Mouse (Mus musculus): ENCODE data around the gene Amz2. TPM values are rescaled to one million over a fixed set of nuclear protein-coding genes. Genes with fewer than 3 reads are reported as not detected.
A peak's percentile ranks its signal among the peaks of the same experiment; 100 is the strongest.
"Not testable (repeated sequence)": the region's sequence is repeated elsewhere in the genome, so short reads cannot be mapped to it uniquely, and the experiment has no call there.

The Amz2 gene
- polyA plus RNA-seq, 1 experiment from 2014 or later: 46.6 TPM

DNA sequence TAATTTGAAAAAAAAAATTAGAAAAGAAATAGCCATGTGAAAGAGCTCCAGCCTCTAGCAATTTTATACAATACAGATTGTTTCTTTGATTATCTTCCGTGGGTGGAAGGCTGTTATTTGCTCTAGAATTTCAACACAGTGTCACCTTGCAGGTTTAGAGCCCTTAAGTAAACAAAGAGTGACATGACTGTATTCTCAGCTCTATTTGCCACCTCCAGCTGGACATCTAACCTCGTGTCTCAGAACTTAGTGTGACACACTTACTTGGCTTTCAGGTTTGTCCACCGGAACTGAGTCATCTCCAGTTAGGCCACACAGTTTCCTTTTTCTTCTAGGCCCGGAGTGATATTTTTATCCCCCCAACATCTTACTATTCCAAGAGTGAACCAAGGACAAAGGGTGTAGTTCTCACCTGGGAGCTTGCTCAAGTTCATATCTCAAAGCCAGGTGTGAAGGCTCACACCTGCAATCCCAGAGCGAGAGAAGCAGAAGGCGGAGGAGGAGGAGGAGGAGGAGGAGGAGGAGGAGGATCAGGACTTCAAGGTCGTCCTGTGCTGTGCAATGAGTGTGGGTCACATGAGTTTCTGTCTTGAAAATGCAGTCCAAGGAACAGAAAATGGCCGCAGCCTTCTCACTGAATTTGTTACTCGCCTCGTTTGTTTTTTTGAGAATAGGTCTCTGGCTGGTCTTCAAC lies 62.4 kb downstream of the Amz2 start:
- Histone ChIP-seq H3K4me3 (ENCODE audit: low read depth, low read length) (no peak overlapping the region), H3K4me1 (ENCODE audit: control insufficient read depth, insufficient read depth, low read length) (no peaks in the 10 kb centered on the region), H3K27me3 (ENCODE audit: control insufficient read depth, insufficient read depth, low read length) (no peaks in the 10 kb centered on the region), H3K9ac (ENCODE audit: low read length) (no peak overlapping the region), H3K27ac (ENCODE audit: low read depth, low read length) (no peak overlapping the region), H3K36me3 (ENCODE audit: control insufficient read depth, insufficient read depth, low read length) (no peaks in the 10 kb centered on the region), H3K9me3 (ENCODE audit: control insufficient read depth, low read length) (no peaks in the 10 kb centered on the region), H3K4me2 (ENCODE audit: low read depth) (no peak overlapping the region)
- 90% methylated on average over 10 of the region's 10 CpGs for WGBS
- ATAC-seq (ENCODE audit: insufficient read depth, low FRiP score, low TSS enrichment): no peak
- DNase-seq (ENCODE audit: low spot score): no peak

DNA sequence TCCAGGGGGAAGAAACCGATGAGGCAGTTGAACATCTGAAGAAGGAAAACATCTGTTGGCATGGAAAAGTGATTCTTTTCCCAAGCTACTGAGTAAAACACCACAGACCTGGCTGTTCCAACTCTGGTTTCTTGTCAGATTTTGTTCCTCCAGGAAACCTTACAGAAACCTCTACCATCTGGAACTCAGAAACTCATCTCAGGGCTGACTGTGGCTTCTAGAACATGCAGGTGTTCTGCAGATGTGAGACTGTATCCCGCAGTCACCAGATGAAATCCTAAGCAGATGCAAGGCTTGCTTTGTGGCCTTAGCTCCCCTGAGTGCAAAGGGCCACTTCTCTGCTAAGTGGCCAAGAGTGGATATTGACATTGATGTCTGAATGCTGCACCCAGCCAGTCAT lies 64.0 kb downstream of the Amz2 start:
- Histone ChIP-seq H3K27me3 (ENCODE audit: control insufficient read depth, insufficient read depth, low read length) (no peaks in the 10 kb centered on the region), H3K9ac (ENCODE audit: low read length) (no peak overlapping the region), H3K27ac (ENCODE audit: low read depth, low read length) (no peak overlapping the region), H3K4me3 (ENCODE audit: low read depth, low read length) (no peak overlapping the region), H3K36me3 (ENCODE audit: control insufficient read depth, insufficient read depth, low read length) (no peaks in the 10 kb centered on the region), H3K9me3 (ENCODE audit: control insufficient read depth, low read length) (no peaks in the 10 kb centered on the region), H3K4me2 (ENCODE audit: low read depth) (no peak overlapping the region), H3K4me1 (ENCODE audit: control insufficient read depth, insufficient read depth, low read length) (no peaks in the 10 kb centered on the region)
- 68% methylated on average over 2 of the region's 2 CpGs for WGBS
- DNase-seq (ENCODE audit: low spot score) (no peak), ATAC-seq (ENCODE audit: insufficient read depth, low FRiP score, low TSS enrichment) (no peak)

DNA sequence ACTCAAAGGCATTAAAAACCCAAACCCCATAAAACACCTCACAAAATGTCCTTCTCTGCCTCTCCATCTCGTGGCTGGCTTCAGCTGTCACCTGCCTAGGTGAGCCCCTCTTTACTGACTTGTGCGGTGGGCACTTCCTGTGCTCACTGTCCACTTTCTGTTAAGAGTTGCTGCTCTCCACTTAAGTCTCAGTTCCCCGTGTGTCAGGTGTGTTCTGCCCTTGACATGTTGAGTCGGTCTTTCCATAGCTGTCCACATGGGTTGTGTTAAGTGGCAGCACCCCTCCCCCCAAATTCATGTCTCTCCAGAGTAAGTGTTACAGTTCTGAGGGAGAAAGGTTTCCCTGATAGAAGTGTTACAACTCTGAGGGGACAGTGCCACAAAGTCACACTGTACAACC lies 66.1 kb downstream of the Amz2 start:
- 89% methylated on average over 4 of the region's 4 CpGs for WGBS
- no peak overlapping the region for H3K4me3 ChIP-seq (ENCODE audit: low read depth, low read length)

DNA sequence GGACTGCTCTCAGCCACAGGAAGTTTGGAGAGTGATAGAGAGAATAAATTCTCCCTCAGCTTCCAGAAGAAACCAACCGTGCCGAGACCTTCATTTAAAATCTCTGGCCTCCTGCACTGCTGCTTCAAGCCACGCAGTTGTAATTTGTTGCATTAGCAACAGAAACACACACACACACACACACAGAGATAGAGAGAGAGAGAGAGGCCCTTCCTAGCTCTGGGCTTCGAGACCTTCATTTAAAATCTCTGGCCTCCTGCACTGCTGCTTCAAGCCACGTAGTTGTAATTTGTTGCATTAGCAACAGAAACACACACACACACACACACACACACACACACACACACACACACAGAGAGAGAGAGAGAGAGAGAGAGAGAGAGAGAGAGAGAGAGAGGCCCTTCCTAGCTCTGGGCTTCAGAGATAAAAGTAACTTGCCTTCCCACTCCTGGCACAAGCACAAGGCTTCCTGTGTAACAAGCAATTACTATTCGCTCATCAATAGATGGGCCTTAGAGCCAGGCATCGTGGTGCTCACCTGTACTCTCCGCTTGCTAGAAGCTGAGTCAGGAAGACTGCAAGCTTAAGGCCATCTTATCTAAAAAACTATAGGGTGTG lies 67.2 kb downstream of the Amz2 start:
- not testable (repeated sequence) for ATAC-seq (ENCODE audit: insufficient read depth, low FRiP score, low TSS enrichment); H3K4me1 ChIP-seq (ENCODE audit: control insufficient read depth, insufficient read depth, low read length); H3K9me3 ChIP-seq (ENCODE audit: control insufficient read depth, low read length); H3K4me3 ChIP-seq (ENCODE audit: low read depth, low read length); H3K4me2 ChIP-seq (ENCODE audit: low read depth); H3K9ac ChIP-seq (ENCODE audit: low read length); DNase-seq (ENCODE audit: low spot score); H3K27ac ChIP-seq (ENCODE audit: low read depth, low read length); H3K27me3 ChIP-seq (ENCODE audit: control insufficient read depth, insufficient read depth, low read length); H3K36me3 ChIP-seq (ENCODE audit: control insufficient read depth, insufficient read depth, low read length)
- WGBS: 89% methylated on average over 8 of the region's 8 CpGs

More for the DNA sequence above, 66.1 kb downstream of the Amz2 start:
- H3K9ac ChIP-seq (ENCODE audit: low read length): no peak overlapping the region
- H3K36me3 ChIP-seq (ENCODE audit: control insufficient read depth, insufficient read depth, low read length): no peaks in the 10 kb centered on the region
- no peaks in the 10 kb centered on the region for H3K9me3 ChIP-seq (ENCODE audit: control insufficient read depth, low read length)
- H3K27ac ChIP-seq (ENCODE audit: low read depth, low read length): no peak overlapping the region
- no peaks in the 10 kb centered on the region for H3K27me3 ChIP-seq (ENCODE audit: control insufficient read depth, insufficient read depth, low read length)
- H3K4me1 ChIP-seq (ENCODE audit: control insufficient read depth, insufficient read depth, low read length): peaks cover 5% of the 10 kb centered on the region; the same call in 1 of the 2 replicates
- DNase-seq (ENCODE audit: low spot score) (no peak), ATAC-seq (ENCODE audit: insufficient read depth, low FRiP score, low TSS enrichment) (no peak)
- no peak overlapping the region for H3K4me2 ChIP-seq (ENCODE audit: low read depth)

DNA sequence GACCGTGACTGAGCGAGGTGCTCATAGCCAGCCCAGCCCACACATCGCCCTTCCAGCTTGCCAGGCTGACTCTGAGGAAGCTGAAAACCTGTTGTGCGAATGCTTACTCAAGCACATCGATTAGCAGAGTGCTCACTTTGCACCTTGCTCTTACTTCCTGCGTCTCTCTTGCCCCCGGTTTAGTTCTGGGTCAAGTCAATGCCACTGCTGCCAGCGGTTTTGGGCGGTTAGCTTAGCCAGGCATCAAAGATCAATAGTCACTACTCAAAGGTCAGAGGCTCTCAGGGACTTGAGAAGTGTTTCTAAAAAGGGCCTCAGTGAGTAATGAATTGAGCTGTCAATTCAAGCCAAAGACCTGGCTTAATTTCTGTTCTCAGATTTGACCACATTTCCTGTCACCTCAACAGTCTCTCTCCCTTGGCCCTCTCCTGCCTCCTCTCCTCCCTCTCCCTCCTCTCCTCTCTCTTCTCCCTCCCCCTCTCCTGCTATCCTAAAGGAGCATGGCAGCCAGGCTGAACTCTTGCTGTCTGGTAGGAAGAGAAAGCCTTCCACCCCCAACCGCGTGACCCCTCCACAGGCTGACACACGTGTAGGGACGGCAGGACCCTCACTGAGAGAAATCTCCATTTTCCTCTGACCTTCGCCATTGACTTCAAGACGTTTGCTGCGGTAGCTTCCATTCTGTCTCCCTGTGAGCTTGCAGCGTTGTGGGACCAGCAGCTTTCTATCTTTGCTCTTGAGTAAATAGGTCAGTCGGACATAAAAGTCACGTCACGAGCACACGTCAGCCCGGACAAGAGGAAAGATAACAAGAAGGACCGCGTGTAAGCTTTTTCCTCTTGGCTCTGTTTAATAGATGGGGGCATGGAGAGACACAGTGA lies 69.4 kb downstream of the Amz2 start:
- no peaks in the 10 kb centered on the region for H3K9me3 ChIP-seq (ENCODE audit: control insufficient read depth, low read length)

DNA sequence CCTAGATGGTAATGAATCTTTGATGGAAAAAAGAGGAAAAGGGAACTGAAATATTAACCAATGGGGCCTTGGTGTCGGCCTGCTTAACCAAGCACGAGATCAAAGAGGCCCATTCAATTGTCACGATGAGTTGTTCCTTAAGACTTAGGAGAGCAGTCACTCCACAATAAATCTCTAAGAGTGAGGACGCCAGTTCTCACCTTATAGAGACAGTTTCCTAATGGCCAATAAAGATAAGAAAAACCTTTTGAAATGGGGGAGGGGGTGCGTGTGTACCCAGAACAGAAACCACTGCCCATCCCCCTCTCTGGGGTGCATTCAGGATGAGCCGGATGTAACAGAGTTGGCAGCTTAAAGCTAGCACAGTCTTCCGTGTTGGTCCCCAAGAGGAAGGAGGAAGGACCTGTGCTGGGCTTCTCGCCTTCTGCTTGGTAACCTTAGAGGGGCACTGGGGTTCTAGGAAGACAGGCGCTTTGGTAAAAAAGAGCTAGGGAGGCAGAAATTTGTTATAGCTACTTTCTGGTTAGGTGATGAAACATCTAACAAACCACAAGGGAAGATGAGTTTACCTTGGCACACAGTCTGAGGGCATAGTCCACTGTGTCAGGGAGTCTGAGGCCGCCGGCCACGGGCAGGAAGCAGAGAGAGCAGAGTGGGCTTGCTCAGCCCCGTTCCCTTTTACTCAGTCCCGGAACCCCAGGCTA lies 70.2 kb downstream of the Amz2 start:
- no peak overlapping the region for H3K9ac ChIP-seq (ENCODE audit: low read length)
- no peaks in the 10 kb centered on the region for H3K36me3 ChIP-seq (ENCODE audit: control insufficient read depth, insufficient read depth, low read length)
- no peak overlapping the region for H3K4me2 ChIP-seq (ENCODE audit: low read depth)
- no peaks in the 10 kb centered on the region for H3K27me3 ChIP-seq (ENCODE audit: control insufficient read depth, insufficient read depth, low read length)
- peaks cover 5% of the 10 kb centered on the region; the same call in 1 of the 2 replicates for H3K4me1 ChIP-seq (ENCODE audit: control insufficient read depth, insufficient read depth, low read length)
- DNase-seq (ENCODE audit: low spot score): no peak
- no peaks in the 10 kb centered on the region for H3K9me3 ChIP-seq (ENCODE audit: control insufficient read depth, low read length)
- H3K4me3 ChIP-seq (ENCODE audit: low read depth, low read length): no peak overlapping the region
- WGBS: 56% methylated on average over 14 of the region's 14 CpGs
- no peak overlapping the region for H3K27ac ChIP-seq (ENCODE audit: low read depth, low read length)
- no peak for ATAC-seq (ENCODE audit: insufficient read depth, low FRiP score, low TSS enrichment)

More for the DNA sequence above, 69.4 kb downstream of the Amz2 start:
- DNase-seq (ENCODE audit: low spot score): no peak
- Histone ChIP-seq H3K4me2 (ENCODE audit: low read depth) (no peak overlapping the region), H3K27ac (ENCODE audit: low read depth, low read length) (0 out of 2 replicates have a peak overlapping the region, but pooled peaks have one; percentile 2), H3K4me1 (ENCODE audit: control insufficient read depth, insufficient read depth, low read length) (peaks cover 5% of the 10 kb centered on the region; the same call in 1 of the 2 replicates), H3K4me3 (ENCODE audit: low read depth, low read length) (no peak overlapping the region), H3K9ac (ENCODE audit: low read length) (no peak overlapping the region), H3K27me3 (ENCODE audit: control insufficient read depth, insufficient read depth, low read length) (no peaks in the 10 kb centered on the region), H3K36me3 (ENCODE audit: control insufficient read depth, insufficient read depth, low read length) (no peaks in the 10 kb centered on the region)
- ATAC-seq (ENCODE audit: insufficient read depth, low FRiP score, low TSS enrichment): no peak; the same call in 1 of the 2 replicates
- WGBS: 53% methylated on average over 24 of the region's 24 CpGs

DNA sequence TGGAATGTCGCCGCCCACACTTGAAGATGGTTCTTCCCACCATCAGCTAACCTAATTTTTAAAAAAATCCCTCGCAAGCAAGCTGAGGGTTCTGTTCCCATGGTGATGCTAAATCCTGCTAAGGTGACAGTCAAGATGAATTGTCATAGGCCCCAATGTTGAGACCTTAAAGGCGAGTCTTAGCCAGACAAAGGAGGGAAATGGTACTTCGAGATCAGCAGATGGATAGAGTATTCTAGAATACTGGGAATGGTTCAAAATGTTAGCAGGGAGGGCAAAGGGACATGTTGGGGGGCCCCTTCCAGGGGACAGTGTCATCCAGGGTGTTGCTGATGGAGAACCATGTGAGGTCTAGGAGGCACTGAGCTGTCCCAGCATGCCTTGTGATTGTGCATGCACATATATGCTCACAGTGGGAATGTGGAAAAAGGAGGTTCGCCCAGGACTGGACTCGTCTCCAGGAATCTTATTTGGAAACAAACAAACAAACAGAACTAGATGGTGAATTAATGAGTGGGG lies 70.8 kb downstream of the Amz2 start:
- 85% methylated on average over 7 of the region's 7 CpGs for WGBS
- no peak overlapping the region for H3K9ac ChIP-seq (ENCODE audit: low read length)
- no peaks in the 10 kb centered on the region for H3K9me3 ChIP-seq (ENCODE audit: control insufficient read depth, low read length)
- DNase-seq (ENCODE audit: low spot score) (no peak), ATAC-seq (ENCODE audit: insufficient read depth, low FRiP score, low TSS enrichment) (no peak)
- no peak overlapping the region for H3K4me3 ChIP-seq (ENCODE audit: low read depth, low read length)
- H3K27ac ChIP-seq (ENCODE audit: low read depth, low read length): no peak overlapping the region
- peaks cover 5% of the 10 kb centered on the region; the same call in 1 of the 2 replicates for H3K4me1 ChIP-seq (ENCODE audit: control insufficient read depth, insufficient read depth, low read length)
- H3K4me2 ChIP-seq (ENCODE audit: low read depth): no peak overlapping the region
- no peaks in the 10 kb centered on the region for H3K27me3 ChIP-seq (ENCODE audit: control insufficient read depth, insufficient read depth, low read length)
- H3K36me3 ChIP-seq (ENCODE audit: control insufficient read depth, insufficient read depth, low read length): no peaks in the 10 kb centered on the region
